Mouse (Mus musculus): Measurements from ENCODE around the gene Coro1c.

The Coro1c gene

GRCm38 (mm10) chr5:113929526-113929925 is 21.0 kb upstream of the Coro1c start:
- DNase-seq (ENCODE audit: low spot score in 2 of 2): no peak

DNA sequence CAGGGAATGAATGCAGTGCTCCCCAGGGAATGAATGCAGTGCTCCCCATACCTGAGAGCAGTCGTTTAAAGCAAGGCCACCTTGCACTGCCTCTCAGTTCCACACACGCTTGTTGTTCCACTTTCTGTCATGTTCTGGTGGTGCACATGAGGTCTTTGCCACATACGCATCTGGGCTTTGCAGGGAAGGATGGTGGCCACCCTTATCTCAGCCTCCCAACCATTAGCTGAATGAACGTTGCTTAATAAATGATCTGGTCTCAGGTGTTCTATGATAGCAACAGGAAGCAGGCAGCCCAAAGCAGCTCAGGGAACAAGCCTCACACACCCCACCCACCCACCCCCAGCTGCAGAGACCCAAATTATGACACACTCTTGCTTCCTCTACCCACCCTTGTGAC is 16.1 kb upstream of the Coro1c start:
- no peak for DNase-seq (ENCODE audit: low spot score in 2 of 2)

DNA sequence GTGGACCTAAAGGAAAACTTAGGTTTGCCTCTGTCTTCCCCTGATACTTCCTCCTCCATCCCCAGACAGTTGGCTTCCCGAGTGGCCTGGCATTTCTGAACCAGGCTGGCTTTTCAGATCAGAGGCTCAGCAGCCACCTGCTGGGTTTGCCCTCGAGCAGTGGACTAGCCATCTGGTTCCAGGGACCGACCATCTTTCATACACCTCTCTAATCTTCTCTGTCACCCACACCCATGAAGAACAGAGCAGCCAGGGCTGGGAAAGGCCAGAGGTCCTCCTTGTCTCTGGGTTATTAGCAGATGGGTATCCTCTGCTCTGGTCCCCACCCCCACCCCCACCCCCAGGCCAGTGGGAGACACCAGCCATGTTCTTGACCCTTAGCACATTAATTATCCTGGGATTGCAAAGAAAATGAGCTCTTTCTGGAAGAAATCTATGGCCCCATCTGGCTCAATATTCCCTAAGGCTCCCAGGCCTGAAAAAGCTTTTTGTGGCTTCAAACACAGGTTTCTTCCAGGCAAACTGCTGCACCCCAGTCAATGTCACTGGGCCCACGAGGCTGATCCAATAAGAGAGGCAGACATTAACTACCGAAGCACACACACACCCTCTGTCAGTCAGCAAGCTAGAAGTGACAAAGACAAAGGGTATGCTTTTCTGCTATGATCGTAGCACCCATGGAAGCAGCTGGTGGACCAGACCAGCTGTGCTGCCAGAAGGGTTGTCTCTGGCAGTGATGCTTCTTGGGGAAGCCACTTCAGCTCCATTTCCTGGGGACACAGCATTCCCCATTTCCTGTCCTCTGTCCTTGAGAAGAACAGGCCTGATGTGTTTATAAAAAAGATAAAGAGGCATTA is 13.0 kb upstream of the Coro1c start:
- DNase-seq (ENCODE audit: low spot score in 2 of 2): no peak

GRCm38 (mm10) chr5:113919060-113919459 is 10.5 kb upstream of the Coro1c start:
- no peak for DNase-seq (ENCODE audit: low spot score in 2 of 2)

- DNase-seq (ENCODE audit: low spot score in 2 of 2): no peak
Observed at GRCm38 (mm10) chr5:113918654-113919053, 10.1 kb upstream of the Coro1c start.

DNA sequence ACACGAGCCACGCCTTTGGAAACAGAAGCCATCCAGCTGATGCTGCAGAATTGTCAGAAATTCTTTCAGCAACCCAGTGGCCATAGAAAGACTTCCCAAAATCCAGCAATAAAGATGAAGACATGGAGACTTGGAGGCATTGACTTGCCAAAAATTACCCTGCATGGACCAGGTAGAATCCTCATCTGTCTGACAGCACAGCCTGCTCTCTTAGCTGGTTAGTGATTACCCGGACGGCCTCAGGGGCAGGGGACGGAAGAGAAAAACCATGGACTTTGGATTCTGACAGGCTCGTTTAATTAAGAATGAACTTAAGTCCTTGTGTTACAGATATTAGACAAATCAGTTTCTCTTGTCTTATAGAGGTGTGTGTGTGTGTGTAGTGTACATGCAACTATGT is 2.1 kb upstream of the Coro1c start:
- DNase-seq (ENCODE audit: low spot score in 2 of 2): no peak

GRCm38 (mm10) chr5:113910065-113910701 is 1.6 kb upstream of the Coro1c start:
- peak; percentile 32 to 45 for DNase-seq (ENCODE audit: low spot score in 2 of 2)

DNA sequence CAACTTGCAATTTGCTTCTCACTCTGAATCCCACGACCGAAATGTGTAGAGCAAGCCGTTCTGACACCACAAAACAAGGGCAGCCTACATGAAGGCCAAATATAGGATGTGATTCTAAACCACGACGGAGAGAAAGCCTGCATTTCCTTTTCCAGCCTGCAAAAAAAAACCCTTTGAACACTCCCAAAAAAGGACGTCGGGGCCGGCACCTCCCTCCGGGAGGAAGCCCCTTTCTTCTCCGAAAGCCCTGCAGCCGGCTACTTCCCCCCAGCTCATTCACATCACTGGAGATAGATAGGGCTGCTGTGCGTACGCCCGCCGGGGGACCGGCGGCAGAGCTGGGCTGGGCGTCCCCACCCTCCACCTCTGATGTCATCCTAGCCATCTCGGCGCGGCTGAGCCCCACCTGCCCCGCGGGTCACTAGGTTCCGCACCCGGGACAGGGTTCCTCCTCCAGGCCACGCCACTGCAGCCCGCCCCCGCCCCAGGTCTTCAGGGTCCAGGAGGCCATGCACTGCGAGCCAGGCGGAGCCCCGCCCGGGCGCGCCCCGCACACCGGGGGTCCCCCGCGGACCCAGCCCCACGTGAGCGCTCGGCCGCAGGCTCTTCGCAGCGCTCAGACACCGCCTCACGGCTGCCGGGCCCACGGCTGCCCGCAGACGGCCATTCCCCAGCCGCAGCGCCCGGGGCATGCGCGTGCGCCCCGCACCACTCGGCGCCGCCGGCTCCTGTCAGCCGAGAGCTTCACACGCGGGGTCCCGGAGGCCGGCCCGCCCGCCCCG is 581 bp downstream of the Coro1c start:
- peak; percentile 51 to 59 for DNase-seq (ENCODE audit: low spot score in 2 of 2)

DNA sequence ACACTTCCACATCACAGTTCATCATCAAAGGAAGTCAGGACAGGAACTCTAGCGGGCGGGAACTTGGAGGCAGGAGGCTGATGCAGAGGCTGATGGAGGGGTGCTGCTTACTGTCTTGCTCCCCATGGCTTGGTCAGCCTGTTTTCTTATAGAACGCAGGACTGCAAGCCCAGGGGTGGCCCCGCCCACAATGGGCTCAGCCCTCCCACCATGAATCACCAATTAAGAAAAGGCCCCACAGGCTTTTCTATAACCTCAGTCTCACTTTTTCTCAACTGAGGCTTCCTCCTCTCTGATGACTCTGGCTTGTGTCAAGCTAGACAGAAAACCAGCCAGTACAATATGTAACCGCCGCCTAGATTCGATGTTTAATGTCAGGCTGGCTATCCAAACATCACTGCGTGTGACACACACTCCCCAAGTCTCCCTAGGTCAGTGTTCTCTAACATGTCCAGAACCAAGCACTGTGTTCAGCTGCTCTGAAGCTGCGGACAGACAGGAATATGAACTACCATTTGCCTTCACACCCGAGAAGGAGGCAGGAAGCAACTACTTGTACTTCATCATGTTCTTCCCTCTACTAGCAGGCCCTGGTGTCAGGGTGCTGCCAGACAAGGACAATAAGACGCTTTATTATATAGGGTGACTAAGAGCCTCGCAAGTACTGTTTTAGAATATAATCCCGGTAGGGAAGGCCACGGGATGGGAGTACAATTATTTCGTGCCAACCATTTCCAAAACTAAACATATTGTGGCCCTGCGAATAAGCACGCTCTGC is 1.4 kb downstream of the Coro1c start:
- peak in 1 of 2 experiments; percentile 31 for DNase-seq (ENCODE audit: low spot score in 2 of 2)

- no peak for DNase-seq (ENCODE audit: low spot score in 2 of 2)
Observed at GRCm38 (mm10) chr5:113904987-113905386, 3.6 kb downstream of the Coro1c start.

DNA sequence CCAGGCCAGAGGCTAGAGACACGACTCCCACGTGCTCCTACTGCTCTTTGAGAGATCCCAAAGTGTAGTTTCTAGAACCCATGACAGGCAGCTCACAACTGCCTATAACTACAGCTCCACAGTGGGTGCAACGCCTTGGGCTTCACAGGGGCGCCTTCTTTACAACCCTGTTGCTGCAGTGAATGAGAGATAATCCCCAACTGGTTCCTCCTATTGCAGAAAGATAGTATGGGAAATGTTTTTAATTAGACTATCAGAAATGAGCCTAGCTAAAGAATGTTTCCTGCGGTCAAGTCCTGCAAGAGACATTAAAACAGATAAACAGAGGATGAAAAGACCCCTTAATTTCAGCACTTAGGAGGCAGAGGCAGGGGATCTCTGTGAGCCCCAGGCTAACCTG is 5.6 kb downstream of the Coro1c start:
- DNase-seq (ENCODE audit: low spot score in 2 of 2): no peak

GRCm38 (mm10) chr5:113902017-113902416 is 6.5 kb downstream of the Coro1c start:
- no peak for DNase-seq (ENCODE audit: low spot score in 2 of 2)

DNA sequence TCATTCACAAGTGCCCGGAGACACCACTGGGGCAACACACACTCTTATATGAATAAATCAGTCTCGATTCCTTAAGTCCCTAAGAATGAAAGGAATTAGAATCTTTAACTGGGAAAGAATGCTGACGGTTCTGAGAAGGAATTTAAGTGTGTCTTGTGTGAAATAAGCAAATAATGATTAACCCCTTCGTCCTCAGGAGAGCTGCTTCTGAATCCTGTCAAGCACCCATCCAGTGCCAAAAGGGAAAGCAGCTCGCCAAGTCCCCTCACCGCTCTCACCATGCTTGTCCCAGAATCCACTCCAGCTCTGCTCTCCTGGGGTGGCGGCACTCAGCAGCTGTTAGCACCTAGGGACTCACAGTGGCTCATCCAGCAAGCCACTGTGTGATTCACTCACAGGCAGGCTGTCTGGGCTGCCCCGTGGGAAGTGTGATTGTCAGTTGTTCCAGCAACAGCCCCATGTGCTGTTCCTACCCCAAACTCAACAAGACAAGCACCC is 7.4 kb downstream of the Coro1c start:
- DNase-seq (ENCODE audit: low spot score in 2 of 2): peak; percentile 61 to 63

DNA sequence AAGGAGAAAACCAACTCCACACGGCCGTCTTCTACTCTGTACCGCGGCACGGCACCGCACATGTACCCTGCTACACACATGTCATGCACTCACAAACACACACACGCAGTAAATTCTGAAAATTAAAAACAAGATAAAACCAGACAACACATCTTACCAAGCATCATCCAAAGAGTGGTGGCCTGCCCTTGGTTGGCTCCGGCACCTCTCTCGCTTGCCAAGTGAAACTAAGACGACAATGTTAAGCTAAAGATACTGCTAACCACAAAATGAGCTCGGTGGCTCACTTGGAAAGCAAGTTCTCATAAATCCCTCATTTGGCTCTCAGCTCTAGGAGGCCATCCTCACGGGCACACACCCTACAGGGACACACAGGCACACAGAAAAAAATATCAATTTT is 9.0 kb downstream of the Coro1c start:
- DNase-seq (ENCODE audit: low spot score in 2 of 2): no peak

DNA sequence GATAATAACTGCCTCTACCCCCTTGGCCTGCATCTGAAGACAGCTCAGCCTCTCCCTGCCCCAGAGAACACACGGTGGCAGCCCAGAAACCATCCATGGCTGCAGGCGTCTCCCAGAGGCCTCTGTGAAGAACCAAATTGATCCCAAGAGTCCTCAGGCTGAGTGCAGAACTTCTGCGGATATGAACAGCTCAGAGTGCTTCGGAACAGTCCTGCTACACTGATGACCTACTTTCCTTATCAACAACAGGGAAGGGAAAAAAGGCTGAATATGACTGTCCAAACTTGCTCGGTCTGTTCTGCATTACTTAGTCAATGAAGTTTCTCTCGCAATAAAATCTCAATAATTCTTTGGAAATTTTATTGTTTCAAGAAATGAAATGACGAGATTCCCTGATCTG is 16.6 kb downstream of the Coro1c start:
- DNase-seq (ENCODE audit: low spot score in 2 of 2): no peak

- no peak for DNase-seq (ENCODE audit: low spot score in 2 of 2)
Observed at GRCm38 (mm10) chr5:113890874-113891273, 17.7 kb downstream of the Coro1c start.

DNA sequence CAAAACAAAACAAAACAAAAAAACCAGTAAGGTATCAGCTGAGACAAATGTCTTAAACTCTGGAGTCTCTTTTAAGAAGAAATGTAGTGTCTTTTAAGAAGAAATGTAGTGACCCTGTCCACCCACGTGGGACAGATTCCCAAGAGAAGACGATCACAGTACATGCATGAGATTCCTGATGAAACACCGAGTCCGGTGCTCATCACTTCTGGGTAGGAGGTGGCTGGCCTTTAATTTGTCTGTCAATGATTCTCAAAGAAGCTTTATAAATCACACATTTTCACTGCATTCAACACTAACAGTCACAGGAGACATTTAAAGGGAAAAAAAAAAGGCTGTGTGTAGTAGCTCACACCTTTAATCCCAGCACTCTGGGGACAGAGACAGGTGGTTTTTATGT is 18.6 kb downstream of the Coro1c start:
- no peak for DNase-seq (ENCODE audit: low spot score in 2 of 2)

GRCm38 (mm10) chr5:113889181-113889906 is 19.2 kb downstream of the Coro1c start:
- no peak for DNase-seq (ENCODE audit: low spot score in 2 of 2)

GRCm38 (mm10) chr5:113888186-113888795 is 20.3 kb downstream of the Coro1c start:
- DNase-seq (ENCODE audit: low spot score in 2 of 2): no peak

- no peak for DNase-seq (ENCODE audit: low spot score in 2 of 2)
Observed at GRCm38 (mm10) chr5:113887132-113887531, 21.4 kb downstream of the Coro1c start.
